Mouse (Mus musculus): ENCODE measurements around the gene Cxcl2. TPM values are rescaled to one million over a fixed set of nuclear protein-coding genes. Genes with fewer than 3 reads are reported as not detected.

The Cxcl2 gene
- polyA plus RNA-seq, 1 experiment, result 3.1 TPM

DNA sequence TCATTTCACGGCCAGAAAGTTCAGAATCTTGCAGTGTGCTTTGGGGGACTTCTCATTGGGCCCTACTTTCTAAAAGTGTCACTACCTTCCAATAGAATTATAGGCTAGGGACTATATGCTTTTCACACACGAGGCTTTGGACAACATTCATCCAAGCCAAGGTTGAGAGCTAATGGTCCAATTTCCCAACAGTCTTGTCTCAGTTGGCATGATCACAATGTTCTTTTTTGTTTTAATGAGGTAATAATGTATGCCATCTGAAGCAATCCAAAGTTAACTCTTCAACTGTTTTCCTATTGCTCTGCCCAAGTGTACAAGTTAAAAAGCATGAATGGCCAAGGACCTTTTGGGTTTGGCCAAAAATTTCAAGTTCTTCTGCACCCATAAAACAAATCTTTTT is 15.8 kb downstream of the Cxcl2 start:
- Histone ChIP-seq H3K4me3 (ENCODE audit: insufficient read depth, low read length) (no peak overlapping the region), H3K27ac (ENCODE audit: insufficient read depth, low read length) (no peak overlapping the region), H3K4me1 (ENCODE audit: control insufficient read depth, insufficient read depth, low read length) (no peaks in the 10 kb centered on the region)
- no peak for TF ChIP-seq CTCF (IDR thresholded peaks at IDR 0.05; ENCODE audit: borderline replicate concordance, insufficient read depth, low read length)
- no peak for TF ChIP-seq POLR2A (IDR thresholded peaks at IDR 0.05; ENCODE audit: low read depth, low read length)

DNA sequence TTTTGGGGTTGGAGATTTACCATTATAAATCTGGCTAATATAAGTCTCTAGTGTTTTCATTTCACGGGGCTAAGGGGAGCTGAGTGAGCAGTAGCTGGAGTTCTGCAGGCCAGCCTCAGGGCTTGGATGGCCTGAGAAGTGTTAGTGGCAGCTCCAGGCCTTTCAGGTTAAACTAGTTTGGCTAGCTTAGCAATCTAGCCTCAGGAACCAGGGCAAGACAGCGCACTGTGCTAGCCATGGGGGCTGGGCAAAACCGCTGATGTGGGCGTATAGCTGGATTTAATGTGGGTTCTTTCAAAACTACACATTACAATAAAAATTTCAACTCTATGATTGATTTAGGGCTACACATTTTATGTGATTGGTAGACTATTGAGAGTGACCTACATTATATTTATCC is 19.3 kb downstream of the Cxcl2 start:
- H3K27ac ChIP-seq (ENCODE audit: insufficient read depth, low read length), result no peak overlapping the region
- H3K4me3 ChIP-seq (ENCODE audit: insufficient read depth, low read length), result no peak overlapping the region
- no peaks in the 10 kb centered on the region for H3K4me1 ChIP-seq (ENCODE audit: control insufficient read depth, insufficient read depth, low read length)
- TF ChIP-seq CTCF (IDR thresholded peaks at IDR 0.05; ENCODE audit: borderline replicate concordance, insufficient read depth, low read length) (no peak), POLR2A (IDR thresholded peaks at IDR 0.05; ENCODE audit: low read depth, low read length) (no peak)

DNA sequence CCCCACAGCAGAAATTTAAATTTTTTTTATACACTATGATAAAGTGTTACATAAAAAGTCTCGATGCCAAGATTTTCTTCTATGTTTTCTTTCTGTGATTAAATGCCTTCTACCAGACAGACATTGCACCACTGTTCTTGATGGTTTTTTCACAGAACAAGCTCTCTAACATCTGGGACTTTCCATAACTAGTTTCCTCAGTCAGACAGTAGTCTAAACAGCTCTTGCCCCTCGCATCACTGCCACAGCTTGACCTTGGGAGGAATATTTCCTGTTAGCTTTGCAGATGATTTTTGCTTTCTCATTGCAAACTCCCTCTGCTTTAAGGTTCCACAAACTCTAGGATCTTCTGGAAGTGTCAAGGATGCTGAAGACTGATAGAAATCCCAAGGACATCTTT is 26.9 kb downstream of the Cxcl2 start:
- TF ChIP-seq CTCF (IDR thresholded peaks at IDR 0.05; ENCODE audit: borderline replicate concordance, insufficient read depth, low read length) (no peak), POLR2A (IDR thresholded peaks at IDR 0.05; ENCODE audit: low read depth, low read length) (no peak)
- peak overlapping the region; percentile 95 for H3K4me3 ChIP-seq (ENCODE audit: insufficient read depth, low read length)

DNA sequence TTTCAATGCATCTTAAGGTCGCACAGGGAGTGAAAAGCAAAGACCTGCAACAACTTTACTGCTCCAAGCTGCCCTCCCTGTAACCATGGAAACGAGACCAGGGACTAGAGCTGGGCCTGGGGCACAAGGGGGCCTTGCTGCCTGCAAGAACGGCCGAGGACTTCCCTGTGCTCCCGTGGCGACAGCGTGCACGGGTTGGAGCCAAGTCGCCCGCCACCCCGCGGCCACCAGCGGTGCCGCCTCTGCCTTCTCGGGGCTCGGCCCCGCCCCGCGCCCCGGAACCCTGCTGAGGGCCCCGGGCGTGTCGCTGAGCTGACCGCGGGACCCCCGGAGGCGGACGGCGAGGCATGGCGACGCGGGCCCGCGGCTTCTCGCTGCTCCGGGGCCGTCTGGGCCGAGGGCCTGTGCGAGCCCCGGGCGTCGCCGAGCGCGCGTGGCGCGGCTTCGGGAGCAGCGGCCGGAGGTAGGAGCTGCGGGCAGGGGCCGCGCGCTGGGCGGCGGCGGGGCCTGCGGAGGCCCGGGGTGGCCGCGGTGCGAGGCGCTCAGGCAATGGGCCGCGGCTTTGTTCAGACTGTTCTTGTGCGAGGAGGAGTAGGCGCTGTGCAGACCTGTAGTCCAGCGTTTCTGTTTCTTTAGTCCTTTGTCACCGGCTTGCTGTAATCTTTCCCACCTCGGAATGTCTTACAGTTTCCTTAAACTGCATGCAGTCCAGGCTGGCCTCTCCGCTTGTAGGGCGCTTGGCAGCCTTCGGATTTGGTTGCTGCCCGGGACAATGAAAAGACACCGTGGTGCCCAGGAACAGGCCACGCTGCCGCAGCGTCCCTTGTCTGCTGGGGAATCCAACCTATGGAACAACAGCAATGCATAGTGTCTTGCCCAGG is 27.5 kb downstream of the Cxcl2 start, which contains the start of gene Mthfd2l:
Gene Mthfd2l, plus strand, starts transcription at position 147 of the 881 bp plus-strand sequence.
- 0 out of 2 replicates have a peak, but pooled peaks have one; percentile 36 for TF ChIP-seq CTCF (IDR thresholded peaks at IDR 0.05; ENCODE audit: borderline replicate concordance, insufficient read depth, low read length)
- peak; percentile 69 for TF ChIP-seq POLR2A (IDR thresholded peaks at IDR 0.05; ENCODE audit: low read depth, low read length)
- peak within 1 kb of the TSS; percentile 89 for H3K27ac ChIP-seq (ENCODE audit: insufficient read depth, low read length)
- peak within 1 kb of the TSS; percentile 95 for H3K4me3 ChIP-seq (ENCODE audit: insufficient read depth, low read length)
- H3K4me1 ChIP-seq (ENCODE audit: control insufficient read depth, insufficient read depth, low read length), result no peaks in the 10 kb centered on the region; the same call in 1 of the 2 replicates

More for the DNA sequence above, 26.9 kb downstream of the Cxcl2 start:
- no peaks in the 10 kb centered on the region; the same call in 1 of the 2 replicates for H3K4me1 ChIP-seq (ENCODE audit: control insufficient read depth, insufficient read depth, low read length)
- H3K27ac ChIP-seq (ENCODE audit: insufficient read depth, low read length), result peak overlapping the region; percentile 89

DNA sequence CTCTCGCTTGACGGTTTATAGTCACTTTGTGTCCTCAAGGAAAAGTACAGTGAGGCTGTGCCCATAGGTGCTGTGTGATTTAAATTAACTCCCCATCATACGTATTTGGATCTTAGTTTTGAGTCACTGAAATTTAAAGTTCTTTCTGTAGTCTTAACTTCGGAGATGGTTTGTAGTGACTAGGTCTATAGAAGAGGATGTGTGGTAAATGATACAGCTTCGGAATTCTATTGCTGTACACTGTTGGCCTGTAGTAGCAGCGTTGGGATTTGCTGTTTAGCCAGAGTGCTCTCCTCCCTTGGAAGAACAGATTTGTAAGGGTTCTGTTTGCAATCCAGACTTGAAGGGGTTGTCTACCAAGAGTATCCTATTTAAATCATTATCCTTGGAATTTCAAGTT is 28.2 kb downstream of the Cxcl2 start:
- H3K27ac ChIP-seq (ENCODE audit: insufficient read depth, low read length), result peak overlapping the region; percentile 89
- H3K4me3 ChIP-seq (ENCODE audit: insufficient read depth, low read length), result peak overlapping the region; percentile 95
- no peak for TF ChIP-seq CTCF (IDR thresholded peaks at IDR 0.05; ENCODE audit: borderline replicate concordance, insufficient read depth, low read length)
- TF ChIP-seq POLR2A (IDR thresholded peaks at IDR 0.05; ENCODE audit: low read depth, low read length), result no peak
- H3K4me1 ChIP-seq (ENCODE audit: control insufficient read depth, insufficient read depth, low read length), result no peaks in the 10 kb centered on the region; the same call in 1 of the 2 replicates

DNA sequence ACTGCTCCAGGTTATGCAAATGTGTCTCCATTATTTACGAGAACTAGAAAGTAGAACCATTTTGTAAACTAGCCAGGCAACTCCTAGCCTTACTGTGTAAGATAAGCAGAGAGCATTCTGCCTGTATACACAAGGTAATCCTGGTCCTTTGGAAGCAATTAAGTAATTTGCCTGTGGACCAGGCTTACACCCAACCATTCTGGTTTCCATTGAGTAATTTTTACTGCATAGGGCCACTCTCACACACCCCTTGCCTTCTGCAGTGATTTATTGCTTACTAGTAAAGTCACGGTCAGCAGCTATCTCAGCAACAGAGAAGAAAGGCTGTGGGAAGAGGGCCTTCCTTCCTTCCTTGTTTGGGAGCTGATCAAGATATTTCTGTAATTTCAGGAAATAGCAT is 33.0 kb downstream of the Cxcl2 start:
- H3K4me3 ChIP-seq (ENCODE audit: insufficient read depth, low read length), result no peak overlapping the region
- H3K27ac ChIP-seq (ENCODE audit: insufficient read depth, low read length), result no peak overlapping the region
- no peaks in the 10 kb centered on the region; the same call in 1 of the 2 replicates for H3K4me1 ChIP-seq (ENCODE audit: control insufficient read depth, insufficient read depth, low read length)
- TF ChIP-seq CTCF (IDR thresholded peaks at IDR 0.05; ENCODE audit: borderline replicate concordance, insufficient read depth, low read length) (no peak), POLR2A (IDR thresholded peaks at IDR 0.05; ENCODE audit: low read depth, low read length) (no peak)

DNA sequence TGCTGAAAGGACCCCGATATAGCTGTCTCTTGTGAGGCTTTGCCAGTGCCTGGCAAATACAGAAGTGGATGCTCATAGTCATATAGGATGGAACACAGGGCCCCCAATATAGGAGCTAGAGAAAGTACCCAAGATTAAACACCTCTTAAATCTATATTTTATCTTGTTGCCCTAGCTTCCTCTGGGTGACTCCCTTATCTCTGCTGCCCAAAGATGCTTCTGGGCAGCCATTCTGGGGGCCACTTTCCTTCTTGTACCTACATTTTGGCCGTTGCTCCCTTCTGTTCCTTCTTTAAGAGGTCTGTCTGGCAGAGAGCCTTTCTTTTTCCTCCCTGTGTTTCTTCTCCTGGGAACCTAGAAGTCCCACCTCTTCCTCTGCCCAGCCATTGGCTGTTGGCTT is 41.8 kb downstream of the Cxcl2 start:
- no peak for TF ChIP-seq CTCF (IDR thresholded peaks at IDR 0.05; ENCODE audit: borderline replicate concordance, insufficient read depth, low read length)
- TF ChIP-seq POLR2A (IDR thresholded peaks at IDR 0.05; ENCODE audit: low read depth, low read length), result no peak
- Histone ChIP-seq H3K4me1 (ENCODE audit: control insufficient read depth, insufficient read depth, low read length) (no peaks in the 10 kb centered on the region), H3K4me3 (ENCODE audit: insufficient read depth, low read length) (no peak overlapping the region)

DNA sequence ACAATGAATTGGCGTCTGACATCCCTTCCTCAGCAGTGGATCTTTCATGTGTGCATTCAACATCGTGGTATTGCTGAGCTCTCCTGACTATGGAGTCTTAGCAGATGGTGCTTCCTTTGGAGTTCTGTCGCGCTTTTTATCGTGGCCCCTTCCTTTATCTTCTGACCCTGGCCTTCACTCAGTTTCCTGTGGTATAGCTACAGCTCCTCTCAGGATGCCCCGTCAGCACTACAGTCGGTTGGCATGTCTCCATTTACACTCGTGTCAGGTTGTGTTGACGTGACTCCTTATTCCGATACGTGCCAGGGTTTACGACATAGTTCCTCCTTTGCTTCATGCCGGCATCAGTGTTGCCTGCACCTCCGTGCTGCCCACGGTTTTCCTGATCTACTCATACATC is 45.8 kb downstream of the Cxcl2 start:
- Histone ChIP-seq H3K4me1 (ENCODE audit: control insufficient read depth, insufficient read depth, low read length) (no peaks in the 10 kb centered on the region), H3K27ac (ENCODE audit: insufficient read depth, low read length) (no peak overlapping the region), H3K4me3 (ENCODE audit: insufficient read depth, low read length) (no peak overlapping the region)
- no peak for TF ChIP-seq POLR2A (IDR thresholded peaks at IDR 0.05; ENCODE audit: low read depth, low read length)
- TF ChIP-seq CTCF (IDR thresholded peaks at IDR 0.05; ENCODE audit: borderline replicate concordance, insufficient read depth, low read length), result no peak

More for the DNA sequence above, 41.8 kb downstream of the Cxcl2 start:
- H3K27ac ChIP-seq (ENCODE audit: insufficient read depth, low read length), result no peak overlapping the region

DNA sequence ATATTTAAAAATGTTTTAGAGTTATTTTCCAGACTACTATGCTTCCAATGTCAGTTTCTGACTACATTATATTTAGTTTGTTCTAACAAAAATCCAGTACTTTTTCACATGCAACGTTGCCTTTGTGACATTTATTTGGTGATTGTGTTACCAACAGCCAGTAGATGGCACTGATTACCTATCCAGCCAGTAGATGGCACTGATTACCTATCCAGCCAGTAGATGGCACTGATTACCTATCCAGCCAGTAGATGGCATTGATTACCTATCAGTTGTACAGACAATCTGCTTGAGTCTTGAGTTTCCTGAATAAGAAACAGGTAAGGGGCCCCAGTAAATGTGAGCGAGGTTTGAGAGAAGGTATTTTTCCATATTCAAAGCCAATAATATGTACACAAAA is 47.8 kb downstream of the Cxcl2 start:
- H3K27ac ChIP-seq (ENCODE audit: insufficient read depth, low read length), result no peak overlapping the region
- no peaks in the 10 kb centered on the region for H3K4me1 ChIP-seq (ENCODE audit: control insufficient read depth, insufficient read depth, low read length)
- TF ChIP-seq POLR2A (IDR thresholded peaks at IDR 0.05; ENCODE audit: low read depth, low read length) (no peak), CTCF (IDR thresholded peaks at IDR 0.05; ENCODE audit: borderline replicate concordance, insufficient read depth, low read length) (no peak)
- no peak overlapping the region for H3K4me3 ChIP-seq (ENCODE audit: insufficient read depth, low read length)
